Mouse (Mus musculus) small intestine, adult 2 months (tissue): ENCODE results near the gene Nol10. TPM values are rescaled to one million over a fixed set of nuclear protein-coding genes. Genes with fewer than 3 reads are reported as not detected.

Experiments used
- H3K27ac ChIP-seq: fragments of 200-500 bp; 2 replicates; pipeline ENCODE4 v1.5.1; 2012; ENCODE audit warnings: low read depth, low read length, control low read depth, inconsistent platforms; ENCODE audit not compliant: insufficient read depth
- H3K27me3 ChIP-seq: fragments of 200-500 bp; 2 replicates; pipeline ENCODE4 v1.6.1; 2012; ENCODE audit warnings: mild to moderate bottlenecking, moderate library complexity, low read length, inconsistent platforms; ENCODE audit not compliant: control insufficient read depth, insufficient read depth
- H3K36me3 ChIP-seq: fragments of 200-500 bp; 2 replicates; pipeline ENCODE4 v1.6.1; 2012; ENCODE audit warnings: mild to moderate bottlenecking, low read length, control low read depth, inconsistent platforms; ENCODE audit not compliant: control insufficient read depth, insufficient read depth
- H3K4me1 ChIP-seq: fragments of 200-500 bp; 2 replicates; pipeline ENCODE4 v1.6.1; 2012; ENCODE audit warnings: low read length, inconsistent platforms, mixed read lengths; ENCODE audit not compliant: control insufficient read depth, insufficient read depth, insufficient read length
- H3K4me3 ChIP-seq: fragments of 200-500 bp; 2 replicates; pipeline ENCODE4 v1.5.1; 2012; ENCODE audit warnings: low read depth, mild to moderate bottlenecking, control low read depth, inconsistent platforms, low read length, moderate library complexity
- CTCF ChIP-seq: fragments of 200-500 bp; IDR thresholded peaks from 2 replicates; pipeline ENCODE4 v1.5.1; 2012; ENCODE audit warnings: low read depth, mild to moderate bottlenecking, control low read depth, inconsistent platforms, low read length, moderate library complexity, mixed read lengths; ENCODE audit not compliant: insufficient replicate concordance, insufficient read length; ENCODE audit errors: extremely low read depth
- POLR2A ChIP-seq: fragments of 200-500 bp; IDR thresholded peaks from 2 replicates; pipeline ENCODE4 v1.6.1; 2012; ENCODE audit warnings: low read depth, mild to moderate bottlenecking, control low read depth, inconsistent platforms, low read length, moderate library complexity
- WGBS: fragments of 180-500 bp; shearing (Covaris S2); methylation state at CpG from one replicate; pipeline ENCODE4 v1.1.7; 2018; 5-methylcytosine and 5-hydroxymethylcytosine counted together
- polyA plus RNA-seq: library from polyadenylated mRNA; depleted of rRNA; stranded (reverse); fragments of >200 nt; gene quantifications from 2 replicates; pipeline ENCODE4 v1.2.3, GENCODE M21; 2012

Nol10 gene
- polyA plus RNA-seq, 1 experiment, result 1.3 TPM

GRCm38 (mm10) chr12:17444406-17444805 lies 96.1 kb downstream of the Nol10 start:
- no peaks in the 10 kb centered on the region for H3K36me3 ChIP-seq
- H3K27ac ChIP-seq, result no peak overlapping the region
- H3K27me3 ChIP-seq, result no peaks in the 10 kb centered on the region
- no peak overlapping the region for H3K4me3 ChIP-seq
- TF ChIP-seq CTCF, result no peak
- TF ChIP-seq POLR2A, result no peak
- WGBS, result 80% methylated on average over 11 of the region's 11 CpGs
- peaks cover 5% of the 10 kb centered on the region; the same call in 1 of the 2 replicates for H3K4me1 ChIP-seq

- Histone ChIP-seq H3K27me3 (no peaks in the 10 kb centered on the region), H3K4me1 (peaks cover 5% of the 10 kb centered on the region; the same call in 1 of the 2 replicates), H3K4me3 (no peak overlapping the region), H3K27ac (no peak overlapping the region), H3K36me3 (no peaks in the 10 kb centered on the region)
- 88% methylated on average over 7 of the region's 7 CpGs for WGBS
- TF ChIP-seq POLR2A, result no peak
These were observed 97.0 kb downstream of the Nol10 start for GRCm38 (mm10) chr12:17445251-17445650.

GRCm38 (mm10) chr12:17448781-17449180 lies 100.5 kb downstream of the Nol10 start:
- no peak for TF ChIP-seq POLR2A
- no peak for TF ChIP-seq CTCF
- no peaks in the 10 kb centered on the region for H3K27me3 ChIP-seq
- no peaks in the 10 kb centered on the region for H3K4me1 ChIP-seq
- H3K27ac ChIP-seq, result no peak overlapping the region
- no peaks in the 10 kb centered on the region for H3K36me3 ChIP-seq
- WGBS, result 78% methylated on average over 3 of the region's 3 CpGs
- H3K4me3 ChIP-seq, result no peak overlapping the region

- H3K4me1 ChIP-seq, result no peaks in the 10 kb centered on the region
- no peaks in the 10 kb centered on the region for H3K36me3 ChIP-seq
- H3K27ac ChIP-seq, result no peak overlapping the region
- no peaks in the 10 kb centered on the region for H3K27me3 ChIP-seq
- TF ChIP-seq CTCF, result no peak
- no peak for TF ChIP-seq POLR2A
- 81% methylated on average over 4 of the region's 4 CpGs for WGBS
- H3K4me3 ChIP-seq, result no peak overlapping the region
These were observed 101.4 kb downstream of the Nol10 start for GRCm38 (mm10) chr12:17449661-17450091.

GRCm38 (mm10) chr12:17450503-17450902 lies 102.2 kb downstream of the Nol10 start:
- WGBS, result 77% methylated on average over 4 of the region's 4 CpGs
- H3K36me3 ChIP-seq, result no peaks in the 10 kb centered on the region
- TF ChIP-seq POLR2A, result no peak
- no peak for TF ChIP-seq CTCF
- H3K27ac ChIP-seq, result no peak overlapping the region
- no peaks in the 10 kb centered on the region for H3K4me1 ChIP-seq
- no peaks in the 10 kb centered on the region for H3K27me3 ChIP-seq
- H3K4me3 ChIP-seq, result no peak overlapping the region

- Histone ChIP-seq H3K4me1 (no peaks in the 10 kb centered on the region), H3K27ac (no peak overlapping the region), H3K36me3 (no peaks in the 10 kb centered on the region), H3K4me3 (no peak overlapping the region), H3K27me3 (no peaks in the 10 kb centered on the region)
- TF ChIP-seq POLR2A, result no peak
- no peak for TF ChIP-seq CTCF
- 85% methylated on average over 4 of the region's 4 CpGs for WGBS
These were observed 102.7 kb downstream of the Nol10 start for GRCm38 (mm10) chr12:17450908-17451307.

- Histone ChIP-seq H3K4me1 (no peaks in the 10 kb centered on the region), H3K27me3 (no peaks in the 10 kb centered on the region), H3K27ac (no peak overlapping the region), H3K36me3 (no peaks in the 10 kb centered on the region), H3K4me3 (no peak overlapping the region)
- TF ChIP-seq POLR2A (no peak), CTCF (no peak)
- WGBS, result 64% methylated on average over 1 of the region's 1 CpGs
These were observed 104.0 kb downstream of the Nol10 start for GRCm38 (mm10) chr12:17452273-17452672.

GRCm38 (mm10) chr12:17453918-17454317 lies 105.7 kb downstream of the Nol10 start:
- no peaks in the 10 kb centered on the region for H3K4me1 ChIP-seq
- TF ChIP-seq CTCF, result no peak
- TF ChIP-seq POLR2A, result no peak
- no peak overlapping the region for H3K27ac ChIP-seq
- H3K27me3 ChIP-seq, result no peaks in the 10 kb centered on the region
- no peaks in the 10 kb centered on the region for H3K36me3 ChIP-seq
- whole genome bisulfite sequencing, result 69% methylated on average over 5 of the region's 5 CpGs
- no peak overlapping the region for H3K4me3 ChIP-seq
